Mouse (Mus musculus) MEL (cell line): Measurements from ENCODE around the gene Ccl9. TPM values are rescaled to one million over a fixed set of nuclear protein-coding genes. Genes with fewer than 3 reads are reported as not detected.

ENCODE experiments used
- DNase-seq: peaks from one replicate; pipeline ENCODE4 v3.0.0; 2011; ENCODE audit warnings: low read depth, low spot score
- H3K27ac ChIP-seq: 2 replicates; pipeline ENCODE4 v1.5.1; 2012; ENCODE audit warnings: low read depth, mild to moderate bottlenecking, control low read depth, low read length, moderate library complexity; ENCODE audit not compliant: control insufficient read depth
- H3K27me3 ChIP-seq, 2 experiments: fragments of 150-350 bp in 1 of 2; sonication (generic) in 1 of 2; 2 replicates each; pipeline ENCODE4 v1.6.1; 2012; ENCODE audit warnings: low read length in 2 of 2, mild to moderate bottlenecking in 2 of 2, improper control_type of control experiment in 1 of 2, moderate library complexity in 1 of 2; ENCODE audit not compliant: insufficient read depth in 2 of 2, control insufficient read depth in 1 of 2
- H3K36me3 ChIP-seq, 2 experiments: 2 replicates each; pipeline ENCODE4 v1.6.1; 2012 to 2014; ENCODE audit warnings: low read length in 2 of 2, improper control_type of control experiment in 1 of 2, inconsistent platforms in 1 of 2, mild to moderate bottlenecking in 1 of 2; ENCODE audit not compliant: insufficient read depth in 2 of 2, control insufficient read depth in 1 of 2
- H3K4me1 ChIP-seq, 2 experiments: fragments of 150-350 bp in 1 of 2; sonication (generic) in 1 of 2; 2 replicates each; pipeline ENCODE4 v1.6.1; 2012; ENCODE audit warnings: low read length in 2 of 2, improper control_type of control experiment in 1 of 2, mild to moderate bottlenecking in 1 of 2; ENCODE audit not compliant: insufficient read depth in 2 of 2, control insufficient read depth in 1 of 2
- H3K4me3 ChIP-seq, 2 experiments: fragments of 150-350 bp in 1 of 2; sonication (generic) in 1 of 2; 2 replicates each; pipeline ENCODE4 v1.5.1; 2012; ENCODE audit warnings: low read depth in 2 of 2, low read length in 2 of 2, mild to moderate bottlenecking in 2 of 2, moderate library complexity in 2 of 2, control low read depth in 1 of 2, improper control_type of control experiment in 1 of 2; ENCODE audit not compliant: control insufficient read depth in 1 of 2, insufficient read depth in 1 of 2
- H3K79me2 ChIP-seq: 2 replicates; pipeline ENCODE4 v1.6.1; 2012; ENCODE audit warnings: mild to moderate bottlenecking, low read length, moderate library complexity; ENCODE audit not compliant: control insufficient read depth, poor library complexity, insufficient read depth
- H3K9ac ChIP-seq: 2 replicates; pipeline ENCODE4 v1.6.1; 2012; ENCODE audit warnings: low read depth, mild to moderate bottlenecking, control low read depth, low read length, moderate library complexity; ENCODE audit not compliant: control insufficient read depth, poor library complexity, severe bottlenecking
- H3K9me3 ChIP-seq: fragments of 150-350 bp; sonication (generic); replicated peaks from 2 replicates; pipeline ENCODE4 v1.6.1; 2012; ENCODE audit warnings: mild to moderate bottlenecking, low read length, improper control_type of control experiment, moderate library complexity; ENCODE audit not compliant: insufficient read depth
- BHLHE40 ChIP-seq: IDR thresholded peaks from 2 replicates; pipeline ENCODE4 v1.6.1; 2012; ENCODE audit warnings: low read depth, mild to moderate bottlenecking, inconsistent platforms, low read length, improper control_type of control experiment, borderline replicate concordance
- CHD1 ChIP-seq: IDR thresholded peaks from 2 replicates; pipeline ENCODE4 v1.6.1; 2012; ENCODE audit warnings: low read depth, mild to moderate bottlenecking, inconsistent platforms, low read length, improper control_type of control experiment
- CHD2 ChIP-seq: IDR thresholded peaks from 2 replicates; pipeline ENCODE4 v1.6.1; 2011; ENCODE audit warnings: low read length, improper control_type of control experiment
- CTCF ChIP-seq, 3 experiments: IDR thresholded peaks in 2 of 3; conservative IDR thresholded peaks in 1 of 3; 2 replicates each; pipeline ENCODE4 v1.5.1; 2011 to 2012; ENCODE audit warnings: low read length in 3 of 3, low read depth in 2 of 3, mild to moderate bottlenecking in 2 of 3, improper control_type of control experiment in 1 of 3, inconsistent platforms in 1 of 3, mixed read lengths in 1 of 3, moderate library complexity in 1 of 3; ENCODE audit not compliant: control insufficient read depth in 1 of 3, insufficient read depth in 1 of 3, poor library complexity in 1 of 3, severe bottlenecking in 1 of 3
- E2F4 ChIP-seq: IDR thresholded peaks from 2 replicates; pipeline ENCODE4 v1.6.1; 2011; ENCODE audit warnings: low read depth, low read length, improper control_type of control experiment, borderline replicate concordance
- ELF1 ChIP-seq: IDR thresholded peaks from 2 replicates; pipeline ENCODE4 v1.6.1; 2014; ENCODE audit warnings: low read depth, mild to moderate bottlenecking, inconsistent platforms, low read length, improper control_type of control experiment, moderate library complexity
- EP300 ChIP-seq, 2 experiments: IDR thresholded peaks; 2 replicates each; pipeline ENCODE4 v1.6.1; 2011; ENCODE audit warnings: improper control_type of control experiment in 2 of 2, low read length in 2 of 2, low read depth in 1 of 2, mild to moderate bottlenecking in 1 of 2
- GABPA ChIP-seq: IDR thresholded peaks from 2 replicates; pipeline ENCODE4 v1.6.1; 2012; ENCODE audit warnings: low read depth, mild to moderate bottlenecking, inconsistent platforms, low read length, improper control_type of control experiment, moderate library complexity
- HCFC1 ChIP-seq: IDR thresholded peaks from 2 replicates; pipeline ENCODE4 v1.6.1; 2012; ENCODE audit warnings: low read depth, mild to moderate bottlenecking, inconsistent platforms, low read length, improper control_type of control experiment, moderate library complexity
- MAFK ChIP-seq: IDR thresholded peaks from 2 replicates; pipeline ENCODE4 v1.6.1; 2011; ENCODE audit warnings: low read depth, mild to moderate bottlenecking, low read length, improper control_type of control experiment, borderline replicate concordance
- MAX ChIP-seq: IDR thresholded peaks from 2 replicates; pipeline ENCODE4 v1.6.1; 2011; ENCODE audit warnings: low read length, improper control_type of control experiment
- MEF2A ChIP-seq: IDR thresholded peaks from 2 replicates; pipeline ENCODE4 v1.6.1; 2014; ENCODE audit warnings: low read depth, mild to moderate bottlenecking, inconsistent platforms, low read length, improper control_type of control experiment; ENCODE audit not compliant: poor library complexity, insufficient replicate concordance, severe bottlenecking; ENCODE audit errors: extremely low read depth
- MXI1 ChIP-seq: IDR thresholded peaks from 2 replicates; pipeline ENCODE4 v1.6.1; 2011; ENCODE audit warnings: mild to moderate bottlenecking, low read depth, low read length, improper control_type of control experiment
- MYC ChIP-seq: IDR thresholded peaks from 2 replicates; pipeline ENCODE4 v1.6.1; 2011; ENCODE audit warnings: low read depth, mild to moderate bottlenecking, low read length, improper control_type of control experiment, moderate library complexity
- NRF1 ChIP-seq: IDR thresholded peaks from 2 replicates; pipeline ENCODE4 v1.6.1; 2014; ENCODE audit warnings: low read depth, mild to moderate bottlenecking, inconsistent platforms, low read length, improper control_type of control experiment, moderate library complexity; ENCODE audit not compliant: poor library complexity, insufficient read depth, severe bottlenecking
- POLR2AphosphoS2 ChIP-seq: IDR thresholded peaks from 2 replicates; pipeline ENCODE4 v1.6.1; 2011; ENCODE audit warnings: low read length, improper control_type of control experiment
- POLR2AphosphoS5 ChIP-seq: IDR thresholded peaks from 2 replicates; pipeline ENCODE4 v1.6.1; 2012; ENCODE audit warnings: low read depth, borderline replicate concordance, mild to moderate bottlenecking, inconsistent platforms, low read length, moderate library complexity, mixed read lengths
- RAD21 ChIP-seq: IDR thresholded peaks from 2 replicates; pipeline ENCODE4 v1.6.1; 2011; ENCODE audit warnings: mild to moderate bottlenecking, low read depth, low read length, improper control_type of control experiment
- RCOR1 ChIP-seq: IDR thresholded peaks from 2 replicates; pipeline ENCODE4 v1.6.1; 2012; ENCODE audit warnings: low read depth, mild to moderate bottlenecking, inconsistent platforms, low read length, improper control_type of control experiment
- SIN3A ChIP-seq: IDR thresholded peaks from 2 replicates; pipeline ENCODE4 v1.6.1; 2012; ENCODE audit warnings: low read length, improper control_type of control experiment, inconsistent platforms
- SMC3 ChIP-seq: IDR thresholded peaks from 2 replicates; pipeline ENCODE4 v1.6.1; 2011; ENCODE audit warnings: low read depth, low read length, improper control_type of control experiment
- TAL1 ChIP-seq: IDR thresholded peaks from 2 replicates; pipeline ENCODE4 v1.6.1; 2012; ENCODE audit warnings: mild to moderate bottlenecking, inconsistent platforms, low read length, moderate library complexity, mixed read lengths
- USF1 ChIP-seq: IDR thresholded peaks from 2 replicates; pipeline ENCODE4 v1.6.1; 2014; ENCODE audit warnings: low read depth, mild to moderate bottlenecking, inconsistent platforms, low read length, improper control_type of control experiment, moderate library complexity
- USF2 ChIP-seq, 2 experiments: IDR thresholded peaks; 2 replicates each; pipeline ENCODE4 v1.6.1; 2011 to 2012; ENCODE audit warnings: improper control_type of control experiment in 2 of 2, low read length in 2 of 2, borderline replicate concordance in 1 of 2, inconsistent platforms in 1 of 2, low read depth in 1 of 2, mild to moderate bottlenecking in 1 of 2; ENCODE audit not compliant: insufficient read depth in 1 of 2
- ZC3H11A ChIP-seq: IDR thresholded peaks from 2 replicates; pipeline ENCODE4 v1.6.1; 2012; ENCODE audit warnings: low read depth, mild to moderate bottlenecking, inconsistent platforms, low read length, improper control_type of control experiment
- ZKSCAN1 ChIP-seq: IDR thresholded peaks from 2 replicates; pipeline ENCODE4 v1.6.1; 2012; ENCODE audit warnings: low read depth, mild to moderate bottlenecking, inconsistent platforms, low read length, improper control_type of control experiment, moderate library complexity
- ZMIZ1 ChIP-seq: IDR thresholded peaks from 2 replicates; pipeline ENCODE4 v1.6.1; 2012; ENCODE audit warnings: low read depth, mild to moderate bottlenecking, inconsistent platforms, low read length, improper control_type of control experiment, moderate library complexity
- ZNF384 ChIP-seq: IDR thresholded peaks from 2 replicates; pipeline ENCODE4 v1.6.1; 2012; ENCODE audit warnings: low read depth, mild to moderate bottlenecking, inconsistent platforms, low read length, improper control_type of control experiment
- polyA plus RNA-seq, 2 experiments: library from polyadenylated mRNA; stranded (reverse) in 1 of 2; unstranded in 1 of 2; fragments of >175 nt in 1 of 2; fragments of >200 nt in 1 of 2; gene quantifications; 2 replicates each; pipeline versions ENCODE4 v1.2.1 to v1.2.4; 2012; ENCODE audit warnings: low replicate concordance in 2 of 2, low read depth in 1 of 2; ENCODE audit not compliant: insufficient read length in 2 of 2, insufficient read depth in 1 of 2, missing spikeins in 1 of 2
- total RNA-seq: library from RNA; depleted of rRNA; stranded (reverse); fragments of 300-350 nt; gene quantifications from 2 replicates; pipeline ENCODE4 v1.2.3, GENCODE M21; 2012

The Ccl9 gene
- total and polyA plus RNA-seq, 3 experiments = 0.62 to 1.7 TPM; not detected in 1

GRCm38 (mm10) chr11:83557074-83557473, 21.4 kb downstream of the Ccl9 start:
- Histone ChIP-seq H3K9me3 (no peaks in the 10 kb centered on the region), H3K79me2 (no peaks in the 10 kb centered on the region), H3K9ac (no peak overlapping the region), H3K36me3 (no peaks in the 10 kb centered on the region), H3K27ac (no peak overlapping the region), H3K4me3 (no peak overlapping the region), H3K27me3 (peaks cover 0 to 2% of the 10 kb centered on the region in 2 experiments; a peak in 1 of 4 replicates), H3K4me1 (no peaks in the 10 kb centered on the region; a peak in 1 of 4 replicates)
- no peak for DNase-seq
- TF ChIP-seq ZKSCAN1 (no peak), POLR2AphosphoS5 (no peak), GABPA (no peak), CTCF (IDR thresholded peaks at IDR 0.05 in 2 of 3, conservative IDR thresholded peaks at IDR 0.05 in 1 of 3; ENCODE audit: control insufficient read depth in 1 of 3, insufficient read depth in 1 of 3, low read depth in 2 of 3, low read length in 3 of 3, poor library complexity in 1 of 3, severe bottlenecking in 1 of 3) (no peak), MXI1 (no peak), EP300 (IDR thresholded peaks at IDR 0.05; ENCODE audit: low read depth in 1 of 2, low read length in 2 of 2) (no peak), CHD1 (no peak), TAL1 (no peak), RCOR1 (no peak), E2F4 (no peak), CHD2 (no peak), MYC (no peak), HCFC1 (no peak), MEF2A (no peak), NRF1 (no peak), MAX (no peak), BHLHE40 (no peak), MAFK (no peak)

GRCm38 (mm10) chr11:83556085-83556781, 22.2 kb downstream of the Ccl9 start:
- H3K4me1 ChIP-seq = no peaks in the 10 kb centered on the region; a peak in 1 of 4 replicates
- no peak overlapping the region for H3K4me3 ChIP-seq
- H3K9ac ChIP-seq = no peak overlapping the region
- no peaks in the 10 kb centered on the region for H3K79me2 ChIP-seq
- H3K36me3 ChIP-seq = no peaks in the 10 kb centered on the region
- peak; percentile 83 for DNase-seq
- no peak overlapping the region for H3K27ac ChIP-seq
- H3K9me3 ChIP-seq = no peaks in the 10 kb centered on the region
- H3K27me3 ChIP-seq = peaks cover 0 to 2% of the 10 kb centered on the region in 2 experiments; a peak in 1 of 4 replicates
- no peak for TF ChIP-seq CHD1
- TF ChIP-seq ZNF384 = no peak
- peak; percentile 100 for TF ChIP-seq MYC
- TF ChIP-seq TAL1 = no peak
- TF ChIP-seq USF2 (IDR thresholded peaks at IDR 0.05; ENCODE audit: borderline replicate concordance in 1 of 2, insufficient read depth in 1 of 2, low read depth in 1 of 2, low read length in 2 of 2) = peak in 1 of 2 experiments; percentile 57; a peak in 1 of 4 replicates
- TF ChIP-seq CTCF (IDR thresholded peaks at IDR 0.05 in 2 of 3, conservative IDR thresholded peaks at IDR 0.05 in 1 of 3; ENCODE audit: control insufficient read depth in 1 of 3, insufficient read depth in 1 of 3, low read depth in 2 of 3, low read length in 3 of 3, poor library complexity in 1 of 3, severe bottlenecking in 1 of 3) = peak; percentile 4 to 99 (median 80); a peak in 4 of 6 replicates
- TF ChIP-seq POLR2AphosphoS5 = no peak
- peak; percentile 86; the same call in 1 of the 2 replicates for TF ChIP-seq SIN3A
- peak; percentile 100 for TF ChIP-seq MAX
- peak; percentile 98 for TF ChIP-seq SMC3
- TF ChIP-seq ELF1 = no peak
- TF ChIP-seq POLR2AphosphoS2 = no peak
- TF ChIP-seq ZMIZ1 = no peak
- peak; percentile 97 for TF ChIP-seq ZC3H11A
- TF ChIP-seq HCFC1 = no peak
- no peak; the same call in none of the 2 replicates for TF ChIP-seq RAD21
- peak; percentile 87 for TF ChIP-seq USF1
- TF ChIP-seq NRF1 = no peak
